Mouse (Mus musculus): ENCODE data around the gene Syne2.
"Not testable (repeated sequence)": the region's sequence is repeated elsewhere in the genome, so short reads cannot be mapped to it uniquely, and the experiment has no call there.

The Syne2 gene

DNA sequence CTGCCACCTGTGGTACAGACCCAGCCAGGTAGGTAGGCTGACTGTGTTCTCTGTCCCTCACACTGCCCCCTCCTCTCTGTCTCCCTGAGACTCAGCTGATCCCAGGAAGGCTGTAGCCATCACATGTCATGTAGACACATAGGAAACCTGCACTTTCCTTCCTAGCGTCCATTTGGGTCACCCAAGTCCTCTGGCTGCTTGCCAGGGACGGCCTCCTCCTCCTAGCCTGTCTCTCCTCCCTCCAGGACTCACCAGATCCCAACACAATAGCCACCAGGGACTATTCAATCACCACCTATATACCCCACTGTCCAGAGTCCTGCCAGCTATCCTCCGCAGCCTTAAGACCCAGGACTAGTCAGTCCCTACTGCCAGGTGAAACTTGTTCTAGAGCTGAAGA is 293.1 kb downstream of the Syne2 start:
- DNase-seq, result no peak

GRCm38 (mm10) chr12:76116577-76116976 is 298.6 kb downstream of the Syne2 start:
- DNase-seq, result no peak

DNA sequence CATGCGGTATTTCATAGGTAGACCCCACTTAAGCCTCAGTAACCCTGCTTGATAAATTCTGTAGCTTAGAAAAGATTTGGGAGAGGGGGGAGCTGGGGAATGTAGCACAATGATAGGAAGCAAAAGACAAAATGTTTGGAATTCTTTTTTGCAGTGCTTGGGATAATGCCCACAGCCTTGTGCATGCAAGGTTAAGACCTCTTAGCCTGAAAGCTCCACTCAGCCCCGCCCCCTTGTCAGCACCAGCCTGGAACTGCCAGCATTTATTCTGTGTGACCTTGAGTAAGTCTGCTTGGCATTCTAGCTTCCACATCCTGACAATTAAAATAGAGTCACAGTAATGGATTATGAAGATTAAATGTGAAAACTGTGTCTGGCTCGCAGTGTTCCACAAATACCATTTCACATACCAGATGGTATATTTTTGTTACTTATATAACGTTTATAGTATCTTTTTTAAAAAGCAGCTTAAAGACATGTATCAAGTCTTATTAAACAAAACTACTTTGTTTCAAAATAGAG is 299.8 kb downstream of the Syne2 start:
- peak; percentile 64 to 78 for DNase-seq

DNA sequence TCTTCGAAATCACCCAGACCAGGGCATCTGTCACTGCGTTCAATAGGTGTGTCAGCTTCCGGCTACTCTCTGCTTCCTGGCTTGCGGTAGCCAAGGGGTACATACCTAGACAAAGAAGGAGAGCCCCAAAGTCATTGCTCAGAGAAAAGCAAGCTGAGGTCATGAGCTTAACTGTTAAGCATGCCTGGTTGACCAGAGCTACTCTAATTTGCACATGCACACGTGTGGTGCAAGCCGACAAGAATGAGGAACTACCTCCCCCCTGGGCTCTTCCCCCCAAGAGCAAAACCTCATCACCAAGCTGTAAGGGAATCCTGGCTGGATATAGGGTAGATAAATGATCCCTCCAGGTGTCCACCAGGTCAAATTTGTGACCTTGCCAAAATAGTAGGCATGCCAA is 305.3 kb downstream of the Syne2 start:
- no peak for DNase-seq

DNA sequence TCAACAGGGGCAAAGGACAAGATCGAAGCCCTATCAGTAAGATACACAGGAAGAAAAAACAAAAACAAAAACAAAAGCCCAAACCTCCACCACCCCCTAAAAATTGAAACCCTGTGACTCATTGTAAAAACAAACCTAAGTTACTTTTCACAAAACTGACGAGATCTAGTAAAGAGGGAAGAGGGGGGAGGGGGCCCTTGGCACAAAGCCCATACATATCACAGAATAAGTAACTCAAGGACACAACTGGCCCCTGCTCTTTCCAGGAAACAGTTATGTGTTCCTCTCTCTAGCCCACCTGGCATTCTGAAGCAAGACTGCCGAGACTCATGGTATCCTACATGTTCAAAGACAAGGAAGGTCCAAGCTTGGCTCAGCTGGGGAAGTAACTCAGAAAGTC is 310.4 kb downstream of the Syne2 start:
- DNase-seq, result no peak

DNA sequence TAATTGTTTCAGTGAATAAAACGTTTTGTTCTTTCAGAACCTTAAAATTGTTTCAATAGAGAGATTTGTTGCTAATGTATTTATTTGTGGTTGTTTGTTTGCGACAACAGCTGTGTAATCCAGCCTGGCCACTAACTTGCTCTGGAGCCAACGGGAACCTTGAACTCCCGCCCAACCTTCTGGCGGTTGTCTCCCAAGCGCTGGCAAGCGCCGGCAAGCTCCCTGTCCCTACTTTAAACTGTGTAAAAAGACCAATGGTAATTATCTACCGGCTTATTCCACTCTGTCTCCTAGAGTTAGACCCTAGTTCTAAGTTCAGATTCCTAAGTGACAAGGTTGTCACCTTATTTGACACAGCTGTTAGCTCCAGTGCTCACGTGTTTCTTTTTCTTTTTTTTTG is 310.9 kb downstream of the Syne2 start:
- DNase-seq, result peak; percentile 35 to 38

- DNase-seq, result peak in 1 of 2 experiments; percentile 25
Observed at GRCm38 (mm10) chr12:76130281-76130680, 312.3 kb downstream of the Syne2 start.

GRCm38 (mm10) chr12:76130891-76131290 is 313.0 kb downstream of the Syne2 start:
- DNase-seq, result no peak

DNA sequence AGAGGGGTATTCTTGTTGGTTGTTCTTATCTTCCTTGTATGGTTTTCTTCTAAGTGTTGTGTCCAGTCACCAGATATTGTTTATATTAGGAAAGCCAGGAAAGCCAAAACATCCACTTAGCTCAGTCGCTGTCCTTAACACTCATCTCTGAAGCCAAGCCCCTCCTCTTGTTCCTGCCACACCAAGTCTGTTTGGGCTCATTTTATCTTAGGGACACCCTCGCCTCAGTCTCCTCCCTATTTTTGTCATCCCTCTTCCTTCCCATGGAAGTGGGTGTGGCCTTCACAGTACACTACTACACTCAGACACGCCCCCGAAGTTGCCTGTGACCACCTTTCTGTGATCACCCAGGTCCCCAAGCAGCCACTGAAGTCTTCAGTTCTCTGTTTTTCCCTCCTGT is 314.7 kb downstream of the Syne2 start:
- DNase-seq, result no peak

- not testable (repeated sequence) for DNase-seq
Observed at GRCm38 (mm10) chr12:76133081-76133480, 315.1 kb downstream of the Syne2 start.

DNA sequence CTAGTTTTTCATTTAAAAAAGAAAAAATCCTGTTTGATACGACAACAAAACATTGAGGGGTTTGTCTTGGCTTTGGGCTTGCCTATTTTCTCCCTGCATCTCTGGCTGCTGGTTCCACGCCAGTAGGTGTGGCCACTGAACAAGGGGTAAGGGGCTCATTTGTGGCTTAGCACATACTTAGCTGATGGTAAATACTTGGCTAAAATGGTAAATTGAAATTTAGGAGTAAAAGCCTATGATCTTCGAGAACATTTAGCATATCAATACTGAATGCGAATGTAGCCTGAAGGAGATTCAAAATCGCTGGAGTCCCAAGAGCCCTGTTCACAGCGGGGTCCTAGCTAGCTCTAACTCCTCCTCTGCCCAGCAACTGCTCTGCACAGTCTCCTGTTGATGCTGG is 318.8 kb downstream of the Syne2 start:
- DNase-seq, result no peak

DNA sequence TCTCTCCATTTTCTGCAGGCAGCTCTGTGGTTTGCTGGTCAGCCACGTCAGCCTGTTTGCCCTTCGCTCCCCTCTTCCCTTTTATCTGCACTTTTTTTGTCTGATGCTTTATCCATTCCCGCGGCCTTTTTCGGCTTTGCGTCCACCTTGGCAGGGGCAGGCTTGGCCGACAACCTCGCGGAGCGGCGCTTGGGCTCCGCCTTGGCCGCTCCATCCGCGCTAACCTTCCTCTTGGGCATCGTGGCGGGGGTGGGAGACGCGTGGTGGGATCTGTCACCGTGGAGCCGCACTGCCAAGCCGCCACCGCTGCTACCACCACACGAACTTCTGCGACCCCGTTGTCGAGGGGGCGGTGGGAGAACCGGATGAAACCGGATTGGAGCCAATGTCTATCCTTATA is 334.5 kb downstream of the Syne2 start:
- not testable (repeated sequence) for DNase-seq
